Mouse (Mus musculus): ENCODE measurements around the gene Pip4p1.
"Not testable (repeated sequence)": the region's sequence is repeated elsewhere in the genome, so short reads cannot be mapped to it uniquely, and the experiment has no call there.

DNA sequence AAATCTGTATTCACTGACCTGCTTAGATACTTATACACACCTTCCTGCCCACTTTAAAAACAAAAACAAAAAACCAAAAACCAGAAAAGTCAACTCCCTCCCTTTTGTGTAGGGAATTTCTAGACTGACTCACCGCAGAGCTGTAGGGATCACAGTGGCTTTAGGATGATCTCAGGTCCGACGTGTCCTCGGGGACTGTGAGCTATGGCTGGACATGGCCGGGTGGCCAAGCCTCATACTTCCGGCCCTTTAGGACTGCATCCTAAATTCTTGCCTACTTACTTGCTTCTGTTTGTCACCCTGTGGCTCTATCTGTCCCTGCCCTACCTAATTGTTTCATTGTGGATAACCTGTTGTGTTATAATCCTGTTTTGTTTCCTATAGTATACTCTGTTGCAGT, 26.1 kb upstream of the Pip4p1 start:
- TF ChIP-seq CTCF (IDR thresholded peaks at IDR 0.05; ENCODE audit: low read depth); EP300 (optimal IDR thresholded peaks at IDR 0.05): not testable (repeated sequence)
